Mouse (Mus musculus): ENCODE measurements at regions not wholly inside any gene's neighbourhood (a gene's known extent, or its start where the extent isn't known, plus 50 kb on each side); places are given as distances from the start of the nearest gene placed in this dataset.

- Histone ChIP-seq H3K27me3 (ENCODE audit: control insufficient read depth, insufficient read depth, low read length) (no peaks in the 10 kb centered on the region), H3K9me3 (ENCODE audit: control insufficient read depth, low read depth, low read length) (no peaks in the 10 kb centered on the region), H3K9ac (replicated peaks; ENCODE audit: low read depth, low read length) (no peak overlapping the region), H3K4me2 (replicated peaks; ENCODE audit: low read depth, low read length) (no peak overlapping the region), H3K4me3 (ENCODE audit: low read depth, low read length) (no peak overlapping the region), H3K36me3 (ENCODE audit: control insufficient read depth, insufficient read depth, low read length) (no peaks in the 10 kb centered on the region), H3K4me1 (ENCODE audit: control insufficient read depth, insufficient read depth, low read length) (0 out of 2 replicates have a peak, but pooled peaks cover 3% of the 10 kb centered on the region), H3K27ac (ENCODE audit: low read length) (no peak overlapping the region)
- peak; percentile 42; the same call in 1 of the 2 replicates for ATAC-seq (ENCODE audit: insufficient number of reproducible peaks, insufficient read depth, low FRiP score, low read depth)
Measured at GRCm38 (mm10) chr15:42297430-42297829, 2163.3 kb downstream of the 9330182O14Rik start.

- Histone ChIP-seq H3K36me3 (ENCODE audit: control insufficient read depth, insufficient read depth, low read length) (no peaks in the 10 kb centered on the region), H3K4me1 (ENCODE audit: control insufficient read depth, insufficient read depth, low read length) (0 out of 2 replicates have a peak, but pooled peaks cover 3% of the 10 kb centered on the region), H3K9me3 (ENCODE audit: control insufficient read depth, low read depth, low read length) (no peaks in the 10 kb centered on the region), H3K4me2 (replicated peaks; ENCODE audit: low read depth, low read length) (no peak overlapping the region), H3K27ac (ENCODE audit: low read length) (no peak overlapping the region), H3K27me3 (ENCODE audit: control insufficient read depth, insufficient read depth, low read length) (no peaks in the 10 kb centered on the region), H3K4me3 (ENCODE audit: low read depth, low read length) (no peak overlapping the region), H3K9ac (replicated peaks; ENCODE audit: low read depth, low read length) (no peak overlapping the region)
- ATAC-seq (ENCODE audit: insufficient number of reproducible peaks, insufficient read depth, low FRiP score, low read depth), result no peak
- 86% methylated on average over 1 of the region's 1 CpGs for WGBS
Measured at GRCm38 (mm10) chr15:42301956-42302355, 2167.8 kb downstream of the 9330182O14Rik start.

GRCm38 (mm10) chr15:42304097-42304496, 2169.9 kb downstream of the 9330182O14Rik start:
- H3K9ac ChIP-seq (replicated peaks; ENCODE audit: low read depth, low read length), result no peak overlapping the region
- no peaks in the 10 kb centered on the region for H3K36me3 ChIP-seq (ENCODE audit: control insufficient read depth, insufficient read depth, low read length)
- WGBS, result 79% methylated on average over 3 of the region's 3 CpGs
- H3K4me3 ChIP-seq (ENCODE audit: low read depth, low read length), result no peak overlapping the region
- no peaks in the 10 kb centered on the region for H3K9me3 ChIP-seq (ENCODE audit: control insufficient read depth, low read depth, low read length)
- no peak overlapping the region for H3K4me2 ChIP-seq (replicated peaks; ENCODE audit: low read depth, low read length)
- no peaks in the 10 kb centered on the region for H3K4me1 ChIP-seq (ENCODE audit: control insufficient read depth, insufficient read depth, low read length)
- no peak for ATAC-seq (ENCODE audit: insufficient number of reproducible peaks, insufficient read depth, low FRiP score, low read depth)
- no peak overlapping the region for H3K27ac ChIP-seq (ENCODE audit: low read length)
- no peaks in the 10 kb centered on the region for H3K27me3 ChIP-seq (ENCODE audit: control insufficient read depth, insufficient read depth, low read length)

- no peak for ATAC-seq (ENCODE audit: insufficient number of reproducible peaks, insufficient read depth, low FRiP score, low read depth)
- Histone ChIP-seq H3K4me1 (ENCODE audit: control insufficient read depth, insufficient read depth, low read length) (no peaks in the 10 kb centered on the region), H3K9ac (replicated peaks; ENCODE audit: low read depth, low read length) (no peak overlapping the region), H3K27ac (ENCODE audit: low read length) (no peak overlapping the region), H3K36me3 (ENCODE audit: control insufficient read depth, insufficient read depth, low read length) (no peaks in the 10 kb centered on the region), H3K27me3 (ENCODE audit: control insufficient read depth, insufficient read depth, low read length) (no peaks in the 10 kb centered on the region), H3K9me3 (ENCODE audit: control insufficient read depth, low read depth, low read length) (no peaks in the 10 kb centered on the region), H3K4me3 (ENCODE audit: low read depth, low read length) (no peak overlapping the region), H3K4me2 (replicated peaks; ENCODE audit: low read depth, low read length) (no peak overlapping the region)
- 65% methylated on average over 5 of the region's 5 CpGs for WGBS
Measured at GRCm38 (mm10) chr15:42309586-42309985, 2175.4 kb downstream of the 9330182O14Rik start.

- no peaks in the 10 kb centered on the region for H3K9me3 ChIP-seq (ENCODE audit: control insufficient read depth, low read depth, low read length)
- no peak for ATAC-seq (ENCODE audit: insufficient number of reproducible peaks, insufficient read depth, low FRiP score, low read depth)
- no peaks in the 10 kb centered on the region for H3K27me3 ChIP-seq (ENCODE audit: control insufficient read depth, insufficient read depth, low read length)
- 72% methylated on average over 4 of the region's 4 CpGs for WGBS
- H3K4me2 ChIP-seq (replicated peaks; ENCODE audit: low read depth, low read length), result no peak overlapping the region
- no peak overlapping the region for H3K27ac ChIP-seq (ENCODE audit: low read length)
- H3K9ac ChIP-seq (replicated peaks; ENCODE audit: low read depth, low read length), result no peak overlapping the region
- H3K4me3 ChIP-seq (ENCODE audit: low read depth, low read length), result no peak overlapping the region
- no peaks in the 10 kb centered on the region for H3K4me1 ChIP-seq (ENCODE audit: control insufficient read depth, insufficient read depth, low read length)
- no peaks in the 10 kb centered on the region for H3K36me3 ChIP-seq (ENCODE audit: control insufficient read depth, insufficient read depth, low read length)
Measured at GRCm38 (mm10) chr15:42311166-42311565, 2177.0 kb downstream of the 9330182O14Rik start.

- WGBS, result 89% methylated on average over 1 of the region's 1 CpGs
- Histone ChIP-seq H3K27ac (ENCODE audit: low read length) (no peak overlapping the region), H3K4me1 (ENCODE audit: control insufficient read depth, insufficient read depth, low read length) (no peaks in the 10 kb centered on the region), H3K4me3 (ENCODE audit: low read depth, low read length) (no peak overlapping the region), H3K27me3 (ENCODE audit: control insufficient read depth, insufficient read depth, low read length) (no peaks in the 10 kb centered on the region), H3K4me2 (replicated peaks; ENCODE audit: low read depth, low read length) (no peak overlapping the region), H3K36me3 (ENCODE audit: control insufficient read depth, insufficient read depth, low read length) (no peaks in the 10 kb centered on the region), H3K9ac (replicated peaks; ENCODE audit: low read depth, low read length) (no peak overlapping the region), H3K9me3 (ENCODE audit: control insufficient read depth, low read depth, low read length) (no peaks in the 10 kb centered on the region)
- ATAC-seq (ENCODE audit: insufficient number of reproducible peaks, insufficient read depth, low FRiP score, low read depth), result no peak
Measured at GRCm38 (mm10) chr15:42320349-42320748, 2186.2 kb downstream of the 9330182O14Rik start.

GRCm38 (mm10) chr15:42322940-42323339, 2188.8 kb downstream of the 9330182O14Rik start:
- H3K4me1 ChIP-seq (ENCODE audit: control insufficient read depth, insufficient read depth, low read length), result no peaks in the 10 kb centered on the region
- H3K27ac ChIP-seq (ENCODE audit: low read length), result no peak overlapping the region
- H3K4me3 ChIP-seq (ENCODE audit: low read depth, low read length), result no peak overlapping the region
- H3K27me3 ChIP-seq (ENCODE audit: control insufficient read depth, insufficient read depth, low read length), result no peaks in the 10 kb centered on the region
- WGBS, result 89% methylated on average over 1 of the region's 1 CpGs
- H3K36me3 ChIP-seq (ENCODE audit: control insufficient read depth, insufficient read depth, low read length), result no peaks in the 10 kb centered on the region
- no peak for ATAC-seq (ENCODE audit: insufficient number of reproducible peaks, insufficient read depth, low FRiP score, low read depth)
- no peak overlapping the region for H3K4me2 ChIP-seq (replicated peaks; ENCODE audit: low read depth, low read length)
- H3K9me3 ChIP-seq (ENCODE audit: control insufficient read depth, low read depth, low read length), result no peaks in the 10 kb centered on the region
- H3K9ac ChIP-seq (replicated peaks; ENCODE audit: low read depth, low read length), result no peak overlapping the region

- H3K4me1 ChIP-seq (ENCODE audit: control insufficient read depth, insufficient read depth, low read length), result no peaks in the 10 kb centered on the region
- no peaks in the 10 kb centered on the region for H3K27me3 ChIP-seq (ENCODE audit: control insufficient read depth, insufficient read depth, low read length)
- no peaks in the 10 kb centered on the region for H3K36me3 ChIP-seq (ENCODE audit: control insufficient read depth, insufficient read depth, low read length)
- 70% methylated on average over 4 of the region's 4 CpGs for WGBS
- no peak for ATAC-seq (ENCODE audit: insufficient number of reproducible peaks, insufficient read depth, low FRiP score, low read depth)
- H3K9me3 ChIP-seq (ENCODE audit: control insufficient read depth, low read depth, low read length), result no peaks in the 10 kb centered on the region
- no peak overlapping the region for H3K27ac ChIP-seq (ENCODE audit: low read length)
- H3K4me2 ChIP-seq (replicated peaks; ENCODE audit: low read depth, low read length), result no peak overlapping the region
- H3K4me3 ChIP-seq (ENCODE audit: low read depth, low read length), result no peak overlapping the region
- no peak overlapping the region for H3K9ac ChIP-seq (replicated peaks; ENCODE audit: low read depth, low read length)
Measured at GRCm38 (mm10) chr15:42325221-42325620, 2191.1 kb downstream of the 9330182O14Rik start.

GRCm38 (mm10) chr15:42328535-42328934, 2194.4 kb downstream of the 9330182O14Rik start:
- Histone ChIP-seq H3K27ac (ENCODE audit: low read length) (no peak overlapping the region), H3K4me2 (replicated peaks; ENCODE audit: low read depth, low read length) (no peak overlapping the region), H3K9ac (replicated peaks; ENCODE audit: low read depth, low read length) (no peak overlapping the region), H3K27me3 (ENCODE audit: control insufficient read depth, insufficient read depth, low read length) (no peaks in the 10 kb centered on the region), H3K36me3 (ENCODE audit: control insufficient read depth, insufficient read depth, low read length) (no peaks in the 10 kb centered on the region), H3K4me3 (ENCODE audit: low read depth, low read length) (no peak overlapping the region), H3K4me1 (ENCODE audit: control insufficient read depth, insufficient read depth, low read length) (no peaks in the 10 kb centered on the region), H3K9me3 (ENCODE audit: control insufficient read depth, low read depth, low read length) (no peaks in the 10 kb centered on the region)
- 65% methylated on average over 6 of the region's 6 CpGs for WGBS
- ATAC-seq (ENCODE audit: insufficient number of reproducible peaks, insufficient read depth, low FRiP score, low read depth), result no peak

Measured in stomach, embryonic 14.5 days (tissue).